Mouse (Mus musculus) heart, embryonic 16.5 days (tissue): ENCODE measurements at regions not wholly inside any gene's neighbourhood (a gene's known extent, or its start where the extent isn't known, plus 50 kb on each side); places are given as distances from the start of the nearest gene placed in this dataset.

Experiments used
- ATAC-seq: fragments of 200-750 bp; cut with Nextera tagmentation; replicated peaks from 2 replicates; pipeline ENCODE4 v1.8.0; 2017; ENCODE audit warnings: moderate number of reproducible peaks; ENCODE audit not compliant: insufficient read depth, low FRiP score; ENCODE audit errors: extremely low read depth
- H3K27ac ChIP-seq: fragments of 300-500 bp; sonication (generic); 2 replicates; pipeline ENCODE4 v1.5.1; 2014; ENCODE audit warnings: mild to moderate bottlenecking, low read length, control low read depth, moderate library complexity
- H3K27me3 ChIP-seq: fragments of 300-500 bp; sonication (generic); 2 replicates; pipeline ENCODE4 v1.6.1; 2014; ENCODE audit warnings: low read length, mixed read lengths; ENCODE audit not compliant: control insufficient read depth, insufficient read depth
- H3K36me3 ChIP-seq: fragments of 300-500 bp; sonication (generic); 2 replicates; pipeline ENCODE4 v1.6.1; 2014; ENCODE audit not compliant: control insufficient read depth, insufficient read depth
- H3K4me1 ChIP-seq: fragments of 300-500 bp; sonication (generic); 2 replicates; pipeline ENCODE4 v1.6.1; 2014; ENCODE audit warnings: low read length, mixed read lengths; ENCODE audit not compliant: control insufficient read depth, insufficient read depth
- H3K4me2 ChIP-seq: fragments of 300-500 bp; sonication (generic); 2 replicates; pipeline ENCODE4 v1.6.1; 2014; ENCODE audit warnings: low read depth, mild to moderate bottlenecking, control low read depth, low read length
- H3K4me3 ChIP-seq: fragments of 300-500 bp; sonication (generic); 2 replicates; pipeline ENCODE4 v1.5.1; 2014; ENCODE audit warnings: mild to moderate bottlenecking, control low read depth, low read length
- H3K9ac ChIP-seq: fragments of 300-500 bp; sonication (generic); 2 replicates; pipeline ENCODE4 v1.6.1; 2014; ENCODE audit warnings: low read length, control low read depth
- H3K9me3 ChIP-seq: fragments of 300-500 bp; sonication (generic); replicated peaks from 2 replicates; pipeline ENCODE4 v1.6.1; 2016; ENCODE audit warnings: low read length; ENCODE audit not compliant: control insufficient read depth
- WGBS: fragments of 180-500 bp; shearing (Covaris S2); extraction: QIAGEN DNeasy Blood & Tissue Kit; methylation state at CpG from one replicate; pipeline ENCODE4 v1.1.7; 2014; 5-methylcytosine and 5-hydroxymethylcytosine counted together

DNA sequence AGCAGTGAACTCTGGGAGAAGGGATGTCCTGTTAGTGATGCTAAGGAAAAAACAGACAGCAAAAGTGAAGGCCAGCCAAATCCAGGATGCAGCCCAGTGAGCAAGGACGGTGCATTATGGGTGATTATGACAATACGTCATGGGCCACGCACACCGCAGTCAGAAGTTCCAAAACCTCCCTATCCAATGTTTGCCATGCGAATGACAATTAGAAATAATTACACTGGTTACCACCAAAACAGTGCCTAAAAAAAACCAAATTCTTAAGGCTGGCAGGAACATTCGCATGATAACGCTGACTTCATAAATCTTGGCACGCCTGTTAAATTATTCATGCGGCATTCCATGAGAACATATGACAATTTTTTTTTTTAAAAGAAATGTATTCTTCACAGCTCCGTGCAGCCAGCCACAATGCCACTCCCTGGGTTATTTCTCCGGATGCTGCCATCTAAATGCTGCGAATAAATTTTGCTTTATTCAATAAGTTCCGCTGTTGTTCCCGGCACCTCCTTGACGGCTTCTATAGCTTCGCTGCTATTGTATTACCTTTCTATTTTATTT, 421.8 kb upstream of the Adamts16 start:
- WGBS: 92% methylated on average over 16 of the region's 16 CpGs
- ATAC-seq: no peak

DNA sequence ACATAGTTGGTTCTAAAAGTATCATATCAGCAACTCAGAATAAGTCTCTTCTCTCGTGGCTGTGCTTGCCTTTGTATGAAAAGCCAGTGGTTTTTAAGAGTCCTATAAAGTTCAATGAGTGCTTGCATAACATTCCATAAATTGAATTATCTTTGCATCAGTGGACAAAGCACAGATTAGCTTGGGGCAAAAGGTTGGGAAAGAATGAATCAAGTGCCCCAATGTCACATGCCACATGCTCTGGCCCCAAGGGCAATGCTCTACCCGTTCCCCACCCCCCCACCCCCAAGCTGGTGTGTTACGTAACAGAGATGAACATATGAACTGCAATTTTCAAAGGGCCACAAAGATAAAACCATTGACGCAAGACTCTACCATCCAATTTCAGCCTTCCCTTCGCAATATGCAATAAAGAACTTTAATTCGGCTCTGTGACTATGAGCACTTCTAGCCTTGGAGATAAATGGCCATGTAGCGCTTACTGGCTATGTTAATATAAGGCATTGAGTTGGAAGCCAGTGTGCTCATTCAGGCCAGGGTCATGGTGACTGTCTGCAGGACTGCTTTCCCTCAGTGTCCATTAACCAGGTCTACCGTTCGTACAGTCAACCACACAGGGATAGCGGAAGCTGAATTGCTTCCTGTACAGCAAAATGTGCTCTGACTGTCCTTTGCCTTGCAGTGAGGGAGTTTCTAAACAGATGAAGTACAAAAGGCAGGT, 421.1 kb upstream of the Adamts16 start:
- ATAC-seq: no peak
- 86% methylated on average over 10 of the region's 10 CpGs for WGBS
- H3K36me3 ChIP-seq: no peaks in the 10 kb centered on the region

More for the DNA sequence above, 421.8 kb upstream of the Adamts16 start:
- Histone ChIP-seq H3K9ac (no peak overlapping the region), H3K27me3 (no peaks in the 10 kb centered on the region), H3K4me1 (no peaks in the 10 kb centered on the region), H3K9me3 (no peaks in the 10 kb centered on the region), H3K27ac (no peak overlapping the region), H3K4me3 (no peak overlapping the region), H3K4me2 (no peak overlapping the region), H3K36me3 (no peaks in the 10 kb centered on the region)

DNA sequence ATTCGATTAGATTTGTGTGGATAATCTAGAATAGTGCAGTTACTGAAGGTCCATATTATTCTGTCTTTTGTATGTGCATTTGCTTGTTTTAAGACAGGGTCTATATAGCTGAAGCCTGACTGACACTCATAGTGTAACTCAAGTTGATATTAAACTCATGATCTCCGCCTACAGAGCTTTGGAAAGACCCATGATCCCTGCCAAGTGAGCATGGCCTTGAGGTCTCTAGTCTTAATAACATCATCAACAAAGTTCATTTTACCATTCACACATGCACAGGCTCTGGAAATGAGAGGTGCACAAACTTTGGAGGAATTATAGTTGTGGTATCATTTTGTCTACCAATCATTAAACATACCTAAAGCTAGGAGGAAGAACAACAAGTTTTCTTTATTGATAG, 412.4 kb upstream of the Adamts16 start:
- Histone ChIP-seq H3K27me3 (no peaks in the 10 kb centered on the region), H3K4me3 (no peak overlapping the region), H3K4me1 (no peaks in the 10 kb centered on the region), H3K9me3 (no peaks in the 10 kb centered on the region), H3K36me3 (no peaks in the 10 kb centered on the region), H3K27ac (no peak overlapping the region), H3K4me2 (no peak overlapping the region), H3K9ac (no peak overlapping the region)
- no peak for ATAC-seq
- WGBS: 85% methylated on average over 2 of the region's 2 CpGs

More for the DNA sequence above, 421.1 kb upstream of the Adamts16 start:
- Histone ChIP-seq H3K9me3 (no peaks in the 10 kb centered on the region), H3K4me3 (no peak overlapping the region), H3K27me3 (no peaks in the 10 kb centered on the region), H3K27ac (no peak overlapping the region), H3K4me1 (no peaks in the 10 kb centered on the region), H3K4me2 (no peak overlapping the region), H3K9ac (no peak overlapping the region)

DNA sequence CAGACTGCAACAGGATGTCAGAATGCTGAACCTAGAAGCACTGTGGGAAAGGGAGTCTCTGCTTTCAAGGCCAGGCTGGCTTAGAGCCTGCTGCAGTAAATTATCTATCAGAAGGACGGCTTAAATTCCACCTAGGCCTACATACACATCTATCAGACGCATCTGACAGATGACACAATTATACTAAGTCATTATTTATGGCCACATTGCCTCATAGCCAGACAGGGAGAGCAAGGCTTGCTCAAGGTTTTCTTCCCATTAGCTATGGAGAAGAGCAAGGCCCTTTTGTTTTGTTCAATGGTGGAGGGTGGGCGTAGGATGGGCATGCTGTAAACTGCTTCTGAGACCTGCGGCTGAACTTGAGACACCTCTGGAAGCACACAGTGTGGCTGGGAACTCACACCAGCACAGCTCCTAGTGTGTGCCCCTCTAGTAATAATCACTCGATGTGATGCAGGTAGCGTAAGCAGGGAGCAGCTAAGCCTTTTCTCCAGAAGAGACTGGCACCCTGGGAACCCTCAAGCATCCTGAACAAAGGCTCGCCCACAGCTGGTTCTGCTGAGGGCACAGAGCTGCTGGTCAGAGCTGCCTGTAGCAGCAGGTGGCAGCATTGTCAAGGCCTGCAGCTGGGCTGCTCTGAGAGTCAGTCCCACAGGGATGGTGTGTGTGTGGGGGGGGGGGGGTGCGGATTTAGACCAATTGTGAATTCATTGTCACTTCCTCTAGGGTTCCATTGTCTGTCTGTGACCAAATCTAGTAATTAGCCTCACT, 406.8 kb upstream of the Adamts16 start:
- WGBS: 48% methylated on average over 8 of the region's 8 CpGs
- no peaks in the 10 kb centered on the region for H3K9me3 ChIP-seq
- no peaks in the 10 kb centered on the region for H3K4me1 ChIP-seq
- no peak overlapping the region for H3K4me2 ChIP-seq
- H3K4me3 ChIP-seq: no peak overlapping the region
- ATAC-seq: no peak; the same call in 1 of the 2 replicates
- no peak overlapping the region for H3K9ac ChIP-seq
- H3K27me3 ChIP-seq: no peaks in the 10 kb centered on the region
- H3K27ac ChIP-seq: no peak overlapping the region
- H3K36me3 ChIP-seq: no peaks in the 10 kb centered on the region

DNA sequence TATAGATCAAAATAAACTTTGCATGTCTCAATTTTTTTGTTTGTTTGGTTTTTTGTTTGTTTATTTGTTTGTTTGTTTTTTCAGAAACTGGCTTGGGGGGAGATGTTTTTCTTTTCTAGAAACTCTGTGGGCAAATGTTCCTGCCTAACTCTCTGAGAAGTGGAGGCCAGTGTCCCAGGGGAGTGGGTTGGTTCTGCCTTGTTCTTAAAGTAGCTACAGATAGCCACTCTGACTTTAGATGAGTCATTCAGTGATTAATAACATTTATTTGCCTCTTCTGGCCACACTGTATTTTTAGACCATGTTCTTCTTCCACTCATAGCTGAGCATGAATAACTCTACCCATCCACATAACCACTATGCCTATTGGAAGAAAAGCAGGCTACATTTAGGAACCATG, 405.6 kb upstream of the Adamts16 start:
- H3K9me3 ChIP-seq: no peaks in the 10 kb centered on the region
- H3K9ac ChIP-seq: no peak overlapping the region
- no peak overlapping the region for H3K4me3 ChIP-seq
- no peaks in the 10 kb centered on the region for H3K4me1 ChIP-seq
- H3K36me3 ChIP-seq: no peaks in the 10 kb centered on the region
- H3K27me3 ChIP-seq: no peaks in the 10 kb centered on the region
- no peak for ATAC-seq
- no peak overlapping the region for H3K4me2 ChIP-seq
- H3K27ac ChIP-seq: no peak overlapping the region

DNA sequence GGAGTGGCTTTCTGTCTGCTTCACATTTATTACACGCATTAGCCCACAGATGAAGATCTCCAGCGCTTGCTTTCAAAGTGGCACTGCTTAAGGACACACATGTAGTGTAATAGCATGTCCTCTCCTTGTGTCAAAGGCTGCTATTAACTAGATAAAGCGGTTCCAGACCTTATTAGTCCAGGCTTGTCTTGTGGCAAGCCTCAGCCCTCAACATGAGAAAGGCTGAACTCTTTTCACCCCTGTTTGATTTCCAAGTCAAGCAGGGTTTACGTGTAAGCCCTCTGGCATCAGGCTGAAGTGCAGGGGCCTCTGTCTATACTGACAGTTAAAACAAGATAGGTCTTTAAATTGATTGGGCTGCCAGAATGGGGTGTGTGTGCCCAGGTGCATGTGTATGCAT, 403.7 kb upstream of the Adamts16 start:
- Histone ChIP-seq H3K4me2 (no peak overlapping the region), H3K4me1 (no peaks in the 10 kb centered on the region), H3K36me3 (no peaks in the 10 kb centered on the region), H3K4me3 (no peak overlapping the region), H3K9me3 (no peaks in the 10 kb centered on the region), H3K27ac (no peak overlapping the region), H3K27me3 (no peaks in the 10 kb centered on the region), H3K9ac (no peak overlapping the region)
- no peak for ATAC-seq
- WGBS: 80% methylated on average over 4 of the region's 4 CpGs

DNA sequence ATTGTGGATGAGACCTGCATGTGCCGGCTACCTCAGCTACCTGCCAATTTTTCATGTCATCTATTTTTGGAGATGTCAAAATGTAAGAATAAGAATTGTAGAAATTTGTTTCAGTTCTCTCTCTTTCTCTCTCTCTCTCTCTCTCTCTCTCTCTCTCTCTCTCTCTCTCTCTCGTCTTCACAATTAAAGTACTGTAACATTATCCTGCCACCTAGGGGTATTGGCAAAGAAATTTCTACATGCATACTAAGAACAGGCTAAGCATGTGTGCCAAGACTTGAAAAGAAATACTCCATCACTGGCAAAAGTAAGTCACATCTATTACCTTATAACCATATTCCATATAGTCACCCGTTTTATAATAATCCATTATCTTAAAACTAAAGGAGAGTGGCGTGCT, 398.2 kb upstream of the Adamts16 start:
- WGBS: 72% methylated on average over 4 of the region's 4 CpGs
- H3K36me3 ChIP-seq: no peaks in the 10 kb centered on the region
- H3K4me1 ChIP-seq: no peaks in the 10 kb centered on the region
- ATAC-seq: no peak
- H3K4me2 ChIP-seq: no peak overlapping the region
- no peaks in the 10 kb centered on the region for H3K27me3 ChIP-seq
- no peak overlapping the region for H3K27ac ChIP-seq
- H3K9ac ChIP-seq: no peak overlapping the region
- H3K9me3 ChIP-seq: no peaks in the 10 kb centered on the region
- no peak overlapping the region for H3K4me3 ChIP-seq

DNA sequence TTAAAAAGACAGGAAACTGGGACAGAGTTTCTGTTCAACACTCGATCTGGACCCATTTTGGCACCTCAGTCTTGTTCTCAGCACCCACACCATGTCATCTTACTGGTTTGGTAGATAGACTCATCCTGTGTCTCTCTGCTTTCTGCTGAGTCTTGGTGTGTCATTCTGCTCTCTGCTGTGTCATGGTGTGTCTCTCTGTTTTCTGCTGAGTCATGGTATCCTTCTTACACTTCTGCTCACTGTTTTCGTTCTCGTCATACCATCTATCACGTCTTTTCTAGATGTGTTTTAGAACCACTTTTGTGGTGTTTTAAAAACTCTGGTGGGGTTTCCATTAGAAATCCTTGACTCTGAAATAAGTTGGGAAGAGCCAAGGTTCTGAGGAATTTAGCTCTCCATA, 393.7 kb upstream of the Adamts16 start:
- H3K4me3 ChIP-seq: no peak overlapping the region
- no peaks in the 10 kb centered on the region for H3K9me3 ChIP-seq
- no peak overlapping the region for H3K4me2 ChIP-seq
- H3K27ac ChIP-seq: no peak overlapping the region
- no peak overlapping the region for H3K9ac ChIP-seq
- no peaks in the 10 kb centered on the region for H3K4me1 ChIP-seq
- ATAC-seq: no peak
- H3K36me3 ChIP-seq: no peaks in the 10 kb centered on the region
- no peaks in the 10 kb centered on the region for H3K27me3 ChIP-seq
- 82% methylated on average over 4 of the region's 4 CpGs for WGBS

DNA sequence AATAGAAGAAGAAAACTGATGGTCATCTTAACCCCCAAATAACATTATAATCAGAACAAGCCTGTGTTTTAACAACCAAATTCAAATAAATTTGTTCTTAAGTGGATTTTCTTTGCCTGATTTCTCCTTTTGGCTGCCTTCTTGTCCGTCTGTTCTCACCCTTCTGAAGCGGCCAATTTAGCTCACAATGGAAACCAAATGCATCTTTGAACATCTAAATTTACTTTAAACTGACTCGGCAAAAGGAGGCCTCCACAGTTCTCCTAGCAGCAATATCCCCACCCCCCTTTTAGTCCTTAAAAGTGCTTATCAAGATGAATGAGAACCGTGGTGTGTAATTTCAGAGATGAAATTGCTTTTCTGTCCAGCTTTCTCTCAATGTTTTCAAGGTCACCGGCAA, 389.6 kb upstream of the Adamts16 start:
- H3K36me3 ChIP-seq: no peaks in the 10 kb centered on the region
- H3K27ac ChIP-seq: no peak overlapping the region
- no peak for ATAC-seq
- H3K9ac ChIP-seq: no peak overlapping the region
- no peaks in the 10 kb centered on the region for H3K27me3 ChIP-seq
- WGBS: 75% methylated on average over 5 of the region's 5 CpGs
- no peak overlapping the region for H3K4me2 ChIP-seq
- H3K4me3 ChIP-seq: no peak overlapping the region
- no peaks in the 10 kb centered on the region for H3K9me3 ChIP-seq
- H3K4me1 ChIP-seq: no peaks in the 10 kb centered on the region
